Mouse (Mus musculus) limb, embryonic 14.5 days (tissue): ENCODE measurements at regions not wholly inside any gene's neighbourhood (a gene's known extent, or its start where the extent isn't known, plus 50 kb on each side); places are given as distances from the start of the nearest gene placed in this dataset.

ENCODE experiments used
- ATAC-seq: fragments of 200-750 bp; cut with Nextera tagmentation; 2 replicates; pipeline ENCODE4 v1.8.0; 2017; ENCODE audit warnings: low read depth, moderate number of reproducible peaks, moderate TSS enrichment; ENCODE audit not compliant: low FRiP score
- DNase-seq: peaks from one replicate; pipeline ENCODE4 v3.0.0-alpha.2; 2015; ENCODE audit warnings: low spot score
- H3K27ac ChIP-seq: fragments of 300-500 bp; sonication (generic); replicated peaks from 2 replicates; pipeline ENCODE4 v1.5.1; 2014; ENCODE audit warnings: low read depth, mild to moderate bottlenecking, low read length, moderate library complexity, mixed read lengths
- H3K27me3 ChIP-seq: fragments of 300-500 bp; sonication (generic); 2 replicates; pipeline ENCODE4 v1.6.1; 2014; ENCODE audit warnings: low read length, mixed read lengths; ENCODE audit not compliant: control insufficient read depth, insufficient read depth
- H3K36me3 ChIP-seq: fragments of 300-500 bp; sonication (generic); 2 replicates; pipeline ENCODE4 v1.6.1; 2014; ENCODE audit warnings: mild to moderate bottlenecking, low read length, moderate library complexity, mixed read lengths; ENCODE audit not compliant: control insufficient read depth, insufficient read depth
- H3K4me1 ChIP-seq: fragments of 300-500 bp; sonication (generic); 2 replicates; pipeline ENCODE4 v1.6.1; 2014; ENCODE audit warnings: antibody characterized with exemption, low read length, mixed read lengths; ENCODE audit not compliant: control insufficient read depth, insufficient read depth
- H3K4me2 ChIP-seq: fragments of 300-500 bp; sonication (generic); replicated peaks from 2 replicates; pipeline ENCODE4 v1.6.1; 2014; ENCODE audit warnings: low read depth, mild to moderate bottlenecking, low read length, moderate library complexity; ENCODE audit not compliant: severe bottlenecking
- H3K4me3 ChIP-seq: fragments of 300-500 bp; sonication (generic); replicated peaks from 2 replicates; pipeline ENCODE4 v1.5.1; 2014; ENCODE audit warnings: low read length
- H3K9ac ChIP-seq: fragments of 300-500 bp; sonication (generic); 2 replicates; pipeline ENCODE4 v1.6.1; 2014; ENCODE audit warnings: mild to moderate bottlenecking, low read depth, low read length, moderate library complexity; ENCODE audit not compliant: severe bottlenecking
- H3K9me3 ChIP-seq: fragments of 300-500 bp; sonication (generic); 2 replicates; pipeline ENCODE4 v1.6.1; 2016; ENCODE audit warnings: low read length; ENCODE audit not compliant: control insufficient read depth
- POLR2A ChIP-seq: fragments of 200-500 bp; IDR thresholded peaks from 2 replicates; pipeline ENCODE4 v1.8.0; 2012; ENCODE audit warnings: inconsistent platforms, mild to moderate bottlenecking, moderate library complexity, borderline replicate concordance; ENCODE audit not compliant: insufficient read depth, insufficient read length; ENCODE audit errors: extremely low read depth
- WGBS: fragments of 180-500 bp; shearing (Covaris S2); extraction: QIAGEN DNeasy Blood & Tissue Kit; methylation state at CpG from one replicate; pipeline ENCODE4 v1.1.7; 2014; 5-methylcytosine and 5-hydroxymethylcytosine counted together

- 76% methylated on average over 3 of the region's 3 CpGs for WGBS
- Histone ChIP-seq H3K27me3 (no peaks in the 10 kb centered on the region), H3K27ac (no peak overlapping the region), H3K9me3 (no peaks in the 10 kb centered on the region), H3K36me3 (no peaks in the 10 kb centered on the region), H3K4me2 (no peak overlapping the region), H3K9ac (no peak overlapping the region), H3K4me3 (no peak overlapping the region), H3K4me1 (no peaks in the 10 kb centered on the region)
- no peak for TF ChIP-seq POLR2A
- no peak for ATAC-seq
- DNase-seq, result no peak
Measured at GRCm38 (mm10) chr10:49895436-49895835, 106.9 kb upstream of the Grik2 start.

- Histone ChIP-seq H3K4me2 (no peak overlapping the region), H3K36me3 (no peaks in the 10 kb centered on the region), H3K4me3 (no peak overlapping the region), H3K9ac (no peak overlapping the region), H3K27ac (no peak overlapping the region), H3K9me3 (no peaks in the 10 kb centered on the region), H3K27me3 (no peaks in the 10 kb centered on the region), H3K4me1 (no peaks in the 10 kb centered on the region)
- 73% methylated on average over 2 of the region's 2 CpGs for WGBS
- ATAC-seq, result no peak
- DNase-seq, result no peak
- TF ChIP-seq POLR2A, result no peak
Measured at GRCm38 (mm10) chr10:49884106-49884505, 95.5 kb upstream of the Grik2 start.

- Histone ChIP-seq H3K27me3 (no peaks in the 10 kb centered on the region), H3K9me3 (no peaks in the 10 kb centered on the region), H3K4me3 (no peak overlapping the region), H3K27ac (no peak overlapping the region), H3K4me1 (no peaks in the 10 kb centered on the region), H3K36me3 (no peaks in the 10 kb centered on the region), H3K4me2 (no peak overlapping the region), H3K9ac (no peak overlapping the region)
- TF ChIP-seq POLR2A, result no peak
- DNase-seq (no peak), ATAC-seq (no peak)
- WGBS, result 61% methylated on average over 1 of the region's 1 CpGs
Measured at GRCm38 (mm10) chr10:49883444-49883843, 94.9 kb upstream of the Grik2 start.

GRCm38 (mm10) chr10:49863800-49864199, 75.2 kb upstream of the Grik2 start:
- Histone ChIP-seq H3K4me2 (no peak overlapping the region), H3K9ac (no peak overlapping the region), H3K4me1 (no peaks in the 10 kb centered on the region), H3K27ac (no peak overlapping the region), H3K4me3 (no peak overlapping the region), H3K27me3 (no peaks in the 10 kb centered on the region), H3K9me3 (no peaks in the 10 kb centered on the region), H3K36me3 (no peaks in the 10 kb centered on the region)
- DNase-seq, result no peak
- no peak for ATAC-seq
- no peak for TF ChIP-seq POLR2A
- WGBS, result 70% methylated on average over 3 of the region's 3 CpGs

- H3K4me1 ChIP-seq, result no peaks in the 10 kb centered on the region
- no peaks in the 10 kb centered on the region for H3K27me3 ChIP-seq
- no peaks in the 10 kb centered on the region for H3K36me3 ChIP-seq
- DNase-seq, result no peak
- WGBS, result 67% methylated on average over 2 of the region's 2 CpGs
- no peak overlapping the region for H3K4me3 ChIP-seq
- no peak for ATAC-seq
- no peak for TF ChIP-seq POLR2A
- no peaks in the 10 kb centered on the region for H3K9me3 ChIP-seq
- no peak overlapping the region for H3K4me2 ChIP-seq
- H3K9ac ChIP-seq, result no peak overlapping the region
- H3K27ac ChIP-seq, result no peak overlapping the region
Measured at GRCm38 (mm10) chr10:49847686-49848085, 59.1 kb upstream of the Grik2 start.

- Histone ChIP-seq H3K9me3 (no peaks in the 10 kb centered on the region), H3K27ac (no peak overlapping the region), H3K36me3 (no peaks in the 10 kb centered on the region), H3K4me2 (no peak overlapping the region), H3K27me3 (no peaks in the 10 kb centered on the region), H3K4me3 (no peak overlapping the region), H3K4me1 (no peaks in the 10 kb centered on the region), H3K9ac (no peak overlapping the region)
- DNase-seq (no peak), ATAC-seq (no peak)
- 71% methylated on average over 3 of the region's 3 CpGs for WGBS
- TF ChIP-seq POLR2A, result no peak
Measured at GRCm38 (mm10) chr10:49844308-49844707, 55.7 kb upstream of the Grik2 start.
